Mouse (Mus musculus): ENCODE data around the gene Pdpk1. TPM values are rescaled to one million over a fixed set of nuclear protein-coding genes. Genes with fewer than 3 reads are reported as not detected.

Gene Pdpk1
- total and polyA plus RNA-seq, 3 experiments = 18.3 to 26.9 (median 19.0) TPM

- no peak overlapping the region for H3K27ac ChIP-seq (ENCODE audit: control insufficient read depth, low read depth, low read length)
- no peak for DNase-seq (ENCODE audit: low read depth, low spot score)
- H3K4me1 ChIP-seq (ENCODE audit: control insufficient read depth in 1 of 2, insufficient read depth in 2 of 2, low read length in 2 of 2) = no peaks in the 10 kb centered on the region
- no peaks in the 10 kb centered on the region for H3K27me3 ChIP-seq (ENCODE audit: control insufficient read depth in 1 of 2, insufficient read depth in 2 of 2, low read length in 2 of 2)
- H3K9me3 ChIP-seq (replicated peaks; ENCODE audit: insufficient read depth, low read length) = no peaks in the 10 kb centered on the region
- H3K36me3 ChIP-seq (ENCODE audit: control insufficient read depth in 1 of 2, insufficient read depth in 2 of 2, low read length in 2 of 2) = peaks cover 0 to 19% of the 10 kb centered on the region in 2 experiments; a peak in 2 of 4 replicates
- H3K4me3 ChIP-seq (ENCODE audit: control insufficient read depth in 1 of 2, insufficient read depth in 1 of 2, low read depth in 2 of 2, low read length in 2 of 2) = no peak overlapping the region
- TF ChIP-seq BHLHE40 (IDR thresholded peaks at IDR 0.05; ENCODE audit: borderline replicate concordance, low read depth, low read length) = no peak
- TF ChIP-seq USF1 (IDR thresholded peaks at IDR 0.05; ENCODE audit: low read depth, low read length) = no peak
- no peak for TF ChIP-seq ZMIZ1 (IDR thresholded peaks at IDR 0.05; ENCODE audit: low read depth, low read length)
- no peak for TF ChIP-seq ETS1 (IDR thresholded peaks at IDR 0.05; ENCODE audit: low read depth, low read length)
- TF ChIP-seq MAFK (IDR thresholded peaks at IDR 0.05; ENCODE audit: borderline replicate concordance, low read depth, low read length) = no peak
- TF ChIP-seq HCFC1 (IDR thresholded peaks at IDR 0.05; ENCODE audit: low read depth, low read length) = no peak
- TF ChIP-seq GATA1 (IDR thresholded peaks at IDR 0.05; ENCODE audit: low read depth, low read length) = no peak
- TF ChIP-seq TBP (IDR thresholded peaks at IDR 0.05; ENCODE audit: low read depth, low read length) = no peak
- TF ChIP-seq CHD1 (IDR thresholded peaks at IDR 0.05; ENCODE audit: low read depth, low read length) = no peak
- TF ChIP-seq SIN3A (IDR thresholded peaks at IDR 0.05; ENCODE audit: low read length) = no peak
- no peak for TF ChIP-seq POLR2AphosphoS2 (IDR thresholded peaks at IDR 0.05; ENCODE audit: low read length)
- TF ChIP-seq NRF1 (IDR thresholded peaks at IDR 0.05; ENCODE audit: insufficient read depth, low read depth, low read length, poor library complexity, severe bottlenecking) = no peak
- TF ChIP-seq MYB (IDR thresholded peaks at IDR 0.05; ENCODE audit: low read depth, low read length) = no peak
- no peak for TF ChIP-seq JUND (IDR thresholded peaks at IDR 0.05; ENCODE audit: low read depth, low read length)
- H3K79me2 ChIP-seq (ENCODE audit: control insufficient read depth, insufficient read depth, low read length, poor library complexity) = no peaks in the 10 kb centered on the region
- H3K9ac ChIP-seq (ENCODE audit: control insufficient read depth, low read depth, low read length, poor library complexity, severe bottlenecking) = no peak overlapping the region
Observed at GRCm38 (mm10) chr17:24105111-24105510, 45.6 kb downstream of the Pdpk1 start.

- H3K36me3 ChIP-seq (ENCODE audit: control insufficient read depth in 1 of 2, insufficient read depth in 2 of 2, low read length in 2 of 2) = peaks cover 0 to 3% of the 10 kb centered on the region in 2 experiments; a peak in 1 of 4 replicates
Observed at GRCm38 (mm10) chr17:24098354-24098753, 52.4 kb downstream of the Pdpk1 start.

More at GRCm38 (mm10) chr17:24098354-24098753, 52.4 kb downstream of the Pdpk1 start:
- Histone ChIP-seq H3K4me3 (ENCODE audit: control insufficient read depth in 1 of 2, insufficient read depth in 1 of 2, low read depth in 2 of 2, low read length in 2 of 2) (no peak overlapping the region), H3K79me2 (ENCODE audit: control insufficient read depth, insufficient read depth, low read length, poor library complexity) (no peaks in the 10 kb centered on the region), H3K4me1 (ENCODE audit: control insufficient read depth in 1 of 2, insufficient read depth in 2 of 2, low read length in 2 of 2) (no peaks in the 10 kb centered on the region), H3K27me3 (ENCODE audit: control insufficient read depth in 1 of 2, insufficient read depth in 2 of 2, low read length in 2 of 2) (no peaks in the 10 kb centered on the region), H3K9ac (ENCODE audit: control insufficient read depth, low read depth, low read length, poor library complexity, severe bottlenecking) (no peak overlapping the region), H3K27ac (ENCODE audit: control insufficient read depth, low read depth, low read length) (no peak overlapping the region), H3K9me3 (replicated peaks; ENCODE audit: insufficient read depth, low read length) (no peaks in the 10 kb centered on the region)
- TF ChIP-seq ZNF384 (IDR thresholded peaks at IDR 0.05; ENCODE audit: low read depth, low read length) = no peak
- TF ChIP-seq POLR2AphosphoS5 (IDR thresholded peaks at IDR 0.05; ENCODE audit: borderline replicate concordance, low read depth, low read length) = no peak
- TF ChIP-seq NRF1 (IDR thresholded peaks at IDR 0.05; ENCODE audit: insufficient read depth, low read depth, low read length, poor library complexity, severe bottlenecking) = no peak
- TF ChIP-seq CHD1 (IDR thresholded peaks at IDR 0.05; ENCODE audit: low read depth, low read length) = no peak
- no peak for TF ChIP-seq CHD2 (IDR thresholded peaks at IDR 0.05; ENCODE audit: low read length)
- TF ChIP-seq BHLHE40 (IDR thresholded peaks at IDR 0.05; ENCODE audit: borderline replicate concordance, low read depth, low read length) = no peak
- no peak for TF ChIP-seq POLR2AphosphoS2 (IDR thresholded peaks at IDR 0.05; ENCODE audit: low read length)
- no peak for TF ChIP-seq EP300 (IDR thresholded peaks at IDR 0.05; ENCODE audit: low read depth in 1 of 2, low read length in 2 of 2)
- no peak for DNase-seq (ENCODE audit: low read depth, low spot score)
